Mouse (Mus musculus) olfactory bulb, adult 2 months (tissue): ENCODE measurements around the gene Dnajc16.

Experiments
- CTCF ChIP-seq: fragments of 200-500 bp; IDR thresholded peaks from 2 replicates; pipeline ENCODE4 v1.5.1; 2012; ENCODE audit warnings: low read depth, mild to moderate bottlenecking, low read length, moderate library complexity; ENCODE audit not compliant: insufficient read depth
- POLR2A ChIP-seq: fragments of 200-500 bp; IDR thresholded peaks from 2 replicates; pipeline ENCODE4 v1.6.1; 2012; ENCODE audit warnings: mild to moderate bottlenecking, low read depth, low read length, moderate library complexity; ENCODE audit not compliant: insufficient read depth

- TF ChIP-seq CTCF (no peak), POLR2A (no peak)
Measured at GRCm38 (mm10) chr4:141787046-141787445, 3.7 kb downstream of the Dnajc16 start.
